Mouse (Mus musculus) stomach, postnatal 0 days (tissue): Measurements from ENCODE around the gene Cmas. TPM values are rescaled to one million over a fixed set of nuclear protein-coding genes. Genes with fewer than 3 reads are reported as not detected.

Experiments
- ATAC-seq: fragments of 200-750 bp; cut with Nextera tagmentation; 2 replicates; pipeline ENCODE4 v1.8.0; 2017; ENCODE audit not compliant: low FRiP score, low TSS enrichment
- DNase-seq: peaks from one replicate; pipeline ENCODE4 v3.0.0-alpha.2; 2016; ENCODE audit warnings: low spot score
- H3K27ac ChIP-seq: fragments of 300-500 bp; sonication (generic); replicated peaks from 2 replicates; pipeline ENCODE4 v1.5.1; 2014; ENCODE audit warnings: mild to moderate bottlenecking, control low read depth
- H3K27me3 ChIP-seq: fragments of 300-500 bp; sonication (generic); 2 replicates; pipeline ENCODE4 v1.6.1; 2014; ENCODE audit warnings: low read length; ENCODE audit not compliant: control insufficient read depth, insufficient read depth
- H3K36me3 ChIP-seq: fragments of 300-500 bp; sonication (generic); 2 replicates; pipeline ENCODE4 v1.6.1; 2014; ENCODE audit warnings: low read length, mixed read lengths; ENCODE audit not compliant: control insufficient read depth, insufficient read depth
- H3K4me1 ChIP-seq: fragments of 300-500 bp; sonication (generic); replicated peaks from 2 replicates; pipeline ENCODE4 v1.6.1; 2014; ENCODE audit warnings: antibody characterized with exemption; ENCODE audit not compliant: control insufficient read depth, insufficient read depth
- H3K4me2 ChIP-seq: fragments of 300-500 bp; sonication (generic); replicated peaks from 2 replicates; pipeline ENCODE4 v1.6.1; 2014; ENCODE audit warnings: low read depth, mild to moderate bottlenecking, control low read depth, moderate library complexity
- H3K4me3 ChIP-seq: fragments of 300-500 bp; sonication (generic); 2 replicates; pipeline ENCODE4 v1.5.1; 2014; ENCODE audit warnings: low read depth, low read length, control low read depth
- H3K9ac ChIP-seq: fragments of 300-500 bp; sonication (generic); 2 replicates; pipeline ENCODE4 v1.6.1; 2014; ENCODE audit warnings: mild to moderate bottlenecking, low read length, control low read depth, mixed read lengths
- H3K9me3 ChIP-seq: fragments of 300-500 bp; sonication (generic); 2 replicates; pipeline ENCODE4 v1.6.1; 2016; ENCODE audit warnings: low read length; ENCODE audit not compliant: control insufficient read depth
- CTCF ChIP-seq: IDR thresholded peaks from 2 replicates; pipeline ENCODE4 v1.5.1; 2016; ENCODE audit warnings: antibody characterized with exemption, low read depth, mild to moderate bottlenecking, moderate library complexity
- EP300 ChIP-seq: optimal IDR thresholded peaks from 2 replicates; pipeline ENCODE3; 2016; ENCODE audit warnings: antibody characterized with exemption
- WGBS: fragments of 180-500 bp; shearing (Covaris S2); extraction: QIAGEN DNeasy Blood & Tissue Kit; methylation state at CpG from one replicate; pipeline ENCODE4 v1.1.7; 2014; 5-methylcytosine and 5-hydroxymethylcytosine counted together
- polyA plus RNA-seq: library from polyadenylated mRNA; unstranded; fragments of >200 nt; fragmentation: Nextera tagmentation; extraction: Ambion mirVana; gene quantifications from 2 replicates; pipeline ENCODE4 v1.2.1, GENCODE M21; 2015

Cmas gene
- polyA plus RNA-seq, 1 experiment from 2014 or later: 79.5 TPM

GRCm38 (mm10) chr6:142802617-142803525 lies 46.4 kb downstream of the Cmas start:
- DNase-seq: no peak
- Histone ChIP-seq H3K27me3 (no peaks in the 10 kb centered on the region), H3K9ac (no peak overlapping the region), H3K4me1 (no peaks in the 10 kb centered on the region), H3K27ac (no peak overlapping the region), H3K36me3 (no peaks in the 10 kb centered on the region), H3K4me2 (no peak overlapping the region), H3K4me3 (no peak overlapping the region), H3K9me3 (no peaks in the 10 kb centered on the region)
- ATAC-seq: no peak
- 51% methylated on average over 11 of the region's 11 CpGs for WGBS
- TF ChIP-seq CTCF (no peak), EP300 (no peak)

- no peak within 1 kb of the TSS for H3K27ac ChIP-seq
- no peaks in the 10 kb centered on the region for H3K9me3 ChIP-seq
- no peaks in the 10 kb centered on the region for H3K27me3 ChIP-seq
- TF ChIP-seq EP300: no peak
- no peak for TF ChIP-seq CTCF
- H3K36me3 ChIP-seq: no peaks in the 10 kb centered on the region
- DNase-seq: no peak
- H3K9ac ChIP-seq: no peak within 1 kb of the TSS
- ATAC-seq: no peak
- H3K4me1 ChIP-seq: no peaks in the 10 kb centered on the region
- H3K4me2 ChIP-seq: no peak within 1 kb of the TSS
- no peak within 1 kb of the TSS for H3K4me3 ChIP-seq
These were observed 47.9 kb downstream of the Cmas start, which contains the start of gene Sult6b2 for GRCm38 (mm10) chr6:142804402-142804801. TSS of gene Sult6b2 (minus strand) at chr6:142804502.

DNA sequence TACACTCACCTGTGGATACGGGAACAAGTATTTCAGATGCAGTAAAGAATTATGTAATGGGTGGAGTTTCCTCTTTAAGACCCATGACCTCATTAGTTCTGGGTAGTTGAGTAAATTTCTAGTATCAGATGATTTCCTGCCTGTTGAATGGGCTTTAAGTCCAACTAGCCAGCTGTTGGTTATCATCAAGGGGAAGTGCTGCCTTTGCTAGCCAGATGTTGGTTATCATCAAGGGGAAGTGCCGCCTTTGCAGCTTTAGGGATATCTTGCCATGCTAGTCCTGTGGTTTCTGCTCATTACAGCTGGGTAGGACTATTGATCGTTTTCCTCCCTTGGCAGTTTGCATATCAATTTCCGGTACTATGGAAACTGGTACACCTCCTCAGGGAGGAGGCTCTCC lies 49.8 kb downstream of the Cmas start:
- Histone ChIP-seq H3K27ac (no peak overlapping the region), H3K36me3 (no peaks in the 10 kb centered on the region), H3K9ac (no peak overlapping the region), H3K4me2 (no peak overlapping the region), H3K9me3 (no peaks in the 10 kb centered on the region), H3K4me1 (no peaks in the 10 kb centered on the region), H3K4me3 (no peak overlapping the region), H3K27me3 (no peaks in the 10 kb centered on the region)
- TF ChIP-seq CTCF (no peak), EP300 (no peak)
- 81% methylated on average over 4 of the region's 4 CpGs for WGBS
- ATAC-seq: no peak
- no peak for DNase-seq

GRCm38 (mm10) chr6:142809373-142810098 lies 53.0 kb downstream of the Cmas start:
- TF ChIP-seq CTCF: no peak
- no peak for TF ChIP-seq EP300
- ATAC-seq (no peak), DNase-seq (no peak)
- Histone ChIP-seq H3K27me3 (no peaks in the 10 kb centered on the region), H3K36me3 (no peaks in the 10 kb centered on the region), H3K4me2 (no peak overlapping the region), H3K9me3 (no peaks in the 10 kb centered on the region), H3K4me3 (no peak overlapping the region), H3K9ac (no peak overlapping the region), H3K27ac (no peak overlapping the region), H3K4me1 (no peaks in the 10 kb centered on the region)
- WGBS: 41% methylated on average over 6 of the region's 6 CpGs

GRCm38 (mm10) chr6:142810239-142810638 lies 53.8 kb downstream of the Cmas start:
- no peak for TF ChIP-seq EP300
- TF ChIP-seq CTCF: no peak
- no peaks in the 10 kb centered on the region for H3K27me3 ChIP-seq
- H3K27ac ChIP-seq: no peak overlapping the region
- H3K9me3 ChIP-seq: no peaks in the 10 kb centered on the region
- no peaks in the 10 kb centered on the region for H3K4me1 ChIP-seq
- ATAC-seq (no peak), DNase-seq (no peak)
- no peak overlapping the region for H3K4me2 ChIP-seq
- no peak overlapping the region for H3K9ac ChIP-seq
- 58% methylated on average over 6 of the region's 6 CpGs for WGBS
- H3K36me3 ChIP-seq: no peaks in the 10 kb centered on the region
- H3K4me3 ChIP-seq: no peak overlapping the region

DNA sequence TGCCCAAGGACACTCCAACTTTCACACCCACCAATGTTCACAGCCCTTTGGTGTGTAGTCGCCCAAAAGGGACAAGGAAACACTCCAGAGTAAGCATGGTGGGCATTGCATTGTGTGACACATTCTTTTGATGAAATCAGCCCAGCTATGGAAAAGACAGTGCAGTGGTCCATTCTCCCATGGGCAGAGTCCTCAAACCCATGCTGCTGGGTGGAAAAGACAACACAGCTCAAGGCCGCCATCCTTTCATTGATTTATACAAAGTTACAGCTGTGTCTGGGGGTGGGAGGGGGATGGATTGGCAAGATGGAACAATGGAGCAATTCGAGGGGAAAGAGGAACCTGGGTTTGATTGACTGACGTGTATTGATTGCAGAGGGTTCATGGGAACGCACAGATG lies 56.5 kb downstream of the Cmas start:
- H3K4me1 ChIP-seq: no peaks in the 10 kb centered on the region
- H3K27ac ChIP-seq: no peak overlapping the region
- ATAC-seq (no peak), DNase-seq (no peak)
- WGBS: 73% methylated on average over 5 of the region's 5 CpGs
- TF ChIP-seq EP300 (no peak), CTCF (no peak)
- H3K4me3 ChIP-seq: no peak overlapping the region
- H3K4me2 ChIP-seq: no peak overlapping the region
- no peak overlapping the region for H3K9ac ChIP-seq
- no peaks in the 10 kb centered on the region for H3K36me3 ChIP-seq
- no peaks in the 10 kb centered on the region for H3K9me3 ChIP-seq
- H3K27me3 ChIP-seq: no peaks in the 10 kb centered on the region
